Mouse (Mus musculus) gastrocnemius, postnatal 36 days (tissue): ENCODE results near the gene Retreg2. TPM values are rescaled to one million over a fixed set of nuclear protein-coding genes. Genes with fewer than 3 reads are reported as not detected.

ENCODE experiments used
- DNase-seq, 2 experiments: peaks; one replicate each; pipeline ENCODE4 v3.0.0; 2022
- intact Hi-C: fragments of 180-260 bp; cut with DNase I; formaldehyde crosslinking; loops from one replicate; pipeline ENCODE4 v1.15.1; 2025
- long read RNA-seq, 2 experiments: library from polyadenylated mRNA; stranded (forward); transcript quantifications; one replicate each; pipeline ENCODE4 v2.0.0; 2021
- total RNA-seq, 2 experiments: library from RNA; stranded (reverse); gene quantifications; 2 replicates each; pipeline ENCODE4 v1.2.3; 2021

Retreg2 gene
- 1 to 10 TPM; 6.5 to 8.0 TPM for total RNA-seq
- long read RNA-seq, experiment 1, partial matches to known transcripts: 1 of 7 reads
- long read RNA-seq, experiment 1, other reads (novel, unspliced or antisense): 1 of 7 reads
- long read RNA-seq, experiment 2, partial matches to known transcripts: 0 of 6 reads
- long read RNA-seq, experiment 2, other reads (novel, unspliced or antisense): 4 of 6 reads

GRCm38 (mm10) chr1:75142301-75143261 is at the start of gene Retreg2, which contains the start of gene Cnppd1:
Retreg2 (plus strand) TSS chr1:75142778.
Cnppd1 (minus strand) TSS chr1:75142711.
- peak; percentile 96 to 97 for DNase-seq
- intact Hi-C loops: no loop called here

DNA sequence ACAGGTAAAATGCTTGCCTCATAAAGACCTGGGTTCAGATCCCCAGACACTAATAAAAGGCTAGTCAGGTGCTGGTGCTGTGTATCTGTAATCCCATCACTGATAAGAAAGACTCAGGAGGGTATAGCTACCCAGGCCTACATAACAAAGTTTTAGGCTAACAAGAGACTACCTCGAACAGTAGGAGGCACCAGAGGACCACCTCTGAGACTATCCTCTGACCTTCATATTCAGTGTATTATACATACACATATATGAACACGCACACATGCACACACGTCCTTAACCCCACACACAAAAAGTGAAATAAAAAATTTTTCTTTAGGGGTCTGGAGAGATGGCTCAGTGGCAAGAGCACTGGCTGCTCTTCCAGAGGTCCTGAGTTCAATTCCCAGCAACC is 20.4 kb upstream of the Retreg2 start:
- intact Hi-C loops: no loop called here
- no peak for DNase-seq

DNA sequence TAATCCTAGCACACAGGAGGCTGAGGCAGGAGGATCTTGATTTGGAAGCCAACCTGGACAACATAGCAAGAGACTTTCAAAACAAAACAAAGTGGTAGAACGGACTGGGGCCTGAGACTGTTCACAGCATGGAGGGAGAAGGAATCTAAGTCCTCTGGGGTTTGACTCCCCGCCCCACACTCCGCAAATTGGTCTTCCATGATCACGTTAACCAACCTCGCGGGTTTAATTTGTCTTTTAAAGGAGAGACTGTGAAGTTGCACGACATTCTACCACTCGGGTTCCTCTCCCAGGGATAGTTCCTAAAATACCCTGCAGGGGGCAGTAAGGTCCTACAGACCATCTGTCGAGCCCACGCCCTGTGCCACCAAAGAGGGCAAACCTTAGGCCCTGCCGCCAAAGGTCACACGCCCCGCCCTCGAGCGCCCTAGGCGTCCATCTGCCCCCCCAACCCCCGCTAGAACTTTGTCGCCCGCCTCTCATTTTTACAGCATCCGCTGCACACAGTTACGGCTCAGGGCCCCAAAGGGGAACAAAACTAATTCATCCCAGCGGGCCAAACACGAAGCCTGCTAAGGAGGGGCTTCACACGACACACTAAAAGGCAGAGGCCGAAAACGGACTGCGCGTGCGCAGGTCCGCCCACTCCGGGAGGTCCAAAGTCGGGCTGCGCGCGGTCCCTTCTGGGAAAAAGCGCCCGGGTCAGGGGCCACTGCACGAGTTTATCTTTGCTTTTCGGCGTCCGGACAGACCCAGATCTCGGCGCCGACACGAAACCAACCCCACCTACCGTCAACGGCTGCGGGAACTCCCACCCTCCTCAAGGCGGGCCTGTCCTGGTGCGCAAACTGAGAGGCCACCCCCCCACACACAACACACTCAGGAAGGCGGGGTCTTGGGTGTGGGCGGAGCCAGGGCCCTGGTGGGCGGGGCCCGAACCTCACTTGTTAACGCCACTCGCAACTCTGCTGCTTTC is 17.9 kb upstream of the Retreg2 start, which contains the start of gene Nhej1:
Gene Nhej1, minus strand, starts transcription at position 855 of the 976 bp plus-strand sequence.
- peak; percentile 93 to 97 for DNase-seq
- intact Hi-C loops: no loop called here

DNA sequence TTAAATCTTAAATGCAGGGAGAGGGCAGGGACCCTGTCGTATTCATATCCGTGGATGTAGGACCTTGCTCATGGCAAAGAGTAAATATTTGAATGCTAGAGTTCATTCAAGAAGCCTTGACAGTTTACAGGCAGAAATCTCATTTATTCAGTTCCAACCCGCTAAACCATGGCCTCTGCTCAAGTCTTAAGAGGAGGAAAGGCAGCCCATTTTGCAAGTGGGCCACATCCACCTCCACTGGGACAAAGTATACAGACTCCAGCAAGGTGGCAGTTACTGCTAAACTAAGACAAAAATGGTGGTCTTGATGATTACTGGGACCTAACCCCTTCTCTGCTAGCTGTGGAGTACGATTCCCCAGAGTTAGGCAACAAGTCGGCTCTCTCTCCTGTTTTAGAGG is 17.2 kb upstream of the Retreg2 start:
- DNase-seq: no peak
- intact Hi-C loops: no loop called here

- intact Hi-C loops: no loop called here
- DNase-seq: no peak
Measured at GRCm38 (mm10) chr1:75128641-75129040, 13.9 kb upstream of the Retreg2 start.

- intact Hi-C loops: no loop called here
- DNase-seq: no peak
Measured at GRCm38 (mm10) chr1:75133421-75134207, 9.0 kb upstream of the Retreg2 start, which contains the start of gene Slc23a3. Slc23a3 (minus strand) TSS chr1:75133890.

GRCm38 (mm10) chr1:75136293-75136692 is 6.3 kb upstream of the Retreg2 start:
- intact Hi-C loops: no loop called here
- DNase-seq: no peak

DNA sequence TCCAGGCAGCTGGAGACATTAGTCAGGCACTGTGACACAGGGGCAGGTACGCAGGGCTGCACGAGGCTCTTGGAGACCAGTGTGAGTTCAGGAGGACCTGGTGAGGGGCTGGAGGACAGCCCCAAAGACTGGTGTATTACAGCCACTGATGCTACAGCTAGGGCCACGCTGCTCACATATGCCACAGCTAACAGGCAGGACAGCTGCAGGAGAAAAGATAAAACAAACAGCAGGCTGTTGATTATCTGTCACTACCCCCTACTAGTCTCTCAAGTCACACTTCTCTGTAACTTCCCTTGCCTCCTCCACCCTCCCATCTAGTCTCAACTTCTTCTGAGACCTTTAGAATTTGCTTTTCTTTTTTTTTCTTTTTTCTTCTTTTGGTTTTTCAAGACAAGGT is 5.8 kb upstream of the Retreg2 start:
- intact Hi-C loops: no loop called here

GRCm38 (mm10) chr1:75138448-75138847 is 4.1 kb upstream of the Retreg2 start:
- no peak for DNase-seq

More for the DNA sequence above, 5.8 kb upstream of the Retreg2 start:
- DNase-seq: no peak

GRCm38 (mm10) chr1:75140601-75141190 is 1.9 kb upstream of the Retreg2 start:
- intact Hi-C loops: no loop called here
- no peak for DNase-seq

More at GRCm38 (mm10) chr1:75138448-75138847, 4.1 kb upstream of the Retreg2 start:
- intact Hi-C loops: no loop called here

GRCm38 (mm10) chr1:75141486-75142190 is 940 bp upstream of the Retreg2 start:
- peak; percentile 56 to 73 for DNase-seq
- intact Hi-C loops: no loop called here

- no peak for DNase-seq
- intact Hi-C loops: no loop called here
Measured at GRCm38 (mm10) chr1:75145589-75145988, 3.0 kb downstream of the Retreg2 start.

- no peak for DNase-seq
Measured at GRCm38 (mm10) chr1:75147411-75148135, 5.0 kb downstream of the Retreg2 start.

GRCm38 (mm10) chr1:75148727-75149126 is 6.1 kb downstream of the Retreg2 start:
- no peak for DNase-seq
- intact Hi-C loops: no loop called here

More at GRCm38 (mm10) chr1:75147411-75148135, 5.0 kb downstream of the Retreg2 start:
- intact Hi-C loops: no loop called here

- intact Hi-C loops: no loop called here
Measured at GRCm38 (mm10) chr1:75155837-75156236, 13.3 kb downstream of the Retreg2 start.

GRCm38 (mm10) chr1:75158990-75159389 is 16.4 kb downstream of the Retreg2 start:
- intact Hi-C loops: no loop called here
- DNase-seq: no peak

More at GRCm38 (mm10) chr1:75155837-75156236, 13.3 kb downstream of the Retreg2 start:
- no peak for DNase-seq

- intact Hi-C loops: no loop called here
Measured at GRCm38 (mm10) chr1:75159540-75160255, 17.1 kb downstream of the Retreg2 start.

More at GRCm38 (mm10) chr1:75159540-75160255, 17.1 kb downstream of the Retreg2 start:
- DNase-seq: no peak
